Mouse (Mus musculus) lung, adult 2 months (tissue): ENCODE data around the gene Galntl6.

Experiments used
- CTCF ChIP-seq: fragments of 200-500 bp; IDR thresholded peaks from 2 replicates; pipeline ENCODE4 v1.5.1; 2011; ENCODE audit warnings: mild to moderate bottlenecking, low read length, control low read depth; ENCODE audit not compliant: insufficient read depth
- POLR2A ChIP-seq: fragments of 200-500 bp; IDR thresholded peaks from 2 replicates; pipeline ENCODE4 v1.6.1; 2011; ENCODE audit warnings: low read depth, mild to moderate bottlenecking, control low read depth, low read length, borderline replicate concordance; ENCODE audit errors: extremely low read depth

GRCm38 (mm10) chr8:58253620-58254019, 658.8 kb downstream of the Galntl6 start:
- no peak for TF ChIP-seq CTCF
- TF ChIP-seq POLR2A = no peak
